Mouse (Mus musculus): Measurements from ENCODE around the gene Ubap1l.

DNA sequence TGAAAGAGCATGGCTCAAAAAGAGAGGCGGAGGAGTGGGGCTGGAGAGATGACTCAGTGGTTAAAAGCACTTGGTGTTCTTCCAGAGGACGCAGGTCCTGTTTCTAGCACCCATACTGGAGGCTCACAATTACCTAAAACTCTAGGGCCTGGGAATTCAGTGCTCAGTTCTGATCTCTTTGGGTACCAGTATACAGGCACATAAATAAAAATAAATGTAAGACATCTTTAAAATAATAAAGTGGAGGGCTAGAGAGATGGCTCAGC, 44.3 kb downstream of the Ubap1l start:
- TF ChIP-seq POLR2A (IDR thresholded peaks at IDR 0.05; ENCODE audit: borderline replicate concordance, extremely low read depth, insufficient read depth, insufficient read length, poor library complexity, severe bottlenecking) (no peak), CTCF (IDR thresholded peaks at IDR 0.05; ENCODE audit: borderline replicate concordance, extremely low read depth, insufficient read depth, insufficient read length) (no peak)

Data from brain, embryonic 14.5 days (tissue).